Mouse (Mus musculus) small intestine, adult 2 months (tissue): Measurements from ENCODE around the gene Acad12. TPM values are rescaled to one million over a fixed set of nuclear protein-coding genes. Genes with fewer than 3 reads are reported as not detected.
"Not testable (repeated sequence)": the region's sequence is repeated elsewhere in the genome, so short reads cannot be mapped to it uniquely, and the experiment has no call there.

Experiments
- H3K27ac ChIP-seq: fragments of 200-500 bp; 2 replicates; pipeline ENCODE4 v1.5.1; 2012; ENCODE audit warnings: low read depth, low read length, control low read depth, inconsistent platforms; ENCODE audit not compliant: insufficient read depth
- H3K27me3 ChIP-seq: fragments of 200-500 bp; 2 replicates; pipeline ENCODE4 v1.6.1; 2012; ENCODE audit warnings: mild to moderate bottlenecking, moderate library complexity, low read length, inconsistent platforms; ENCODE audit not compliant: control insufficient read depth, insufficient read depth
- H3K36me3 ChIP-seq: fragments of 200-500 bp; 2 replicates; pipeline ENCODE4 v1.6.1; 2012; ENCODE audit warnings: mild to moderate bottlenecking, low read length, control low read depth, inconsistent platforms; ENCODE audit not compliant: control insufficient read depth, insufficient read depth
- H3K4me1 ChIP-seq: fragments of 200-500 bp; 2 replicates; pipeline ENCODE4 v1.6.1; 2012; ENCODE audit warnings: low read length, inconsistent platforms, mixed read lengths; ENCODE audit not compliant: control insufficient read depth, insufficient read depth, insufficient read length
- H3K4me3 ChIP-seq: fragments of 200-500 bp; 2 replicates; pipeline ENCODE4 v1.5.1; 2012; ENCODE audit warnings: low read depth, mild to moderate bottlenecking, control low read depth, inconsistent platforms, low read length, moderate library complexity
- CTCF ChIP-seq: fragments of 200-500 bp; IDR thresholded peaks from 2 replicates; pipeline ENCODE4 v1.5.1; 2012; ENCODE audit warnings: low read depth, mild to moderate bottlenecking, control low read depth, inconsistent platforms, low read length, moderate library complexity, mixed read lengths; ENCODE audit not compliant: insufficient replicate concordance, insufficient read length; ENCODE audit errors: extremely low read depth
- POLR2A ChIP-seq: fragments of 200-500 bp; IDR thresholded peaks from 2 replicates; pipeline ENCODE4 v1.6.1; 2012; ENCODE audit warnings: low read depth, mild to moderate bottlenecking, control low read depth, inconsistent platforms, low read length, moderate library complexity
- WGBS: fragments of 180-500 bp; shearing (Covaris S2); methylation state at CpG from one replicate; pipeline ENCODE4 v1.1.7; 2018; 5-methylcytosine and 5-hydroxymethylcytosine counted together
- polyA plus RNA-seq: library from polyadenylated mRNA; depleted of rRNA; stranded (reverse); fragments of >200 nt; gene quantifications from 2 replicates; pipeline ENCODE4 v1.2.3, GENCODE M21; 2012

The Acad12 gene
- polyA plus RNA-seq, 1 experiment = 6.7 TPM

DNA sequence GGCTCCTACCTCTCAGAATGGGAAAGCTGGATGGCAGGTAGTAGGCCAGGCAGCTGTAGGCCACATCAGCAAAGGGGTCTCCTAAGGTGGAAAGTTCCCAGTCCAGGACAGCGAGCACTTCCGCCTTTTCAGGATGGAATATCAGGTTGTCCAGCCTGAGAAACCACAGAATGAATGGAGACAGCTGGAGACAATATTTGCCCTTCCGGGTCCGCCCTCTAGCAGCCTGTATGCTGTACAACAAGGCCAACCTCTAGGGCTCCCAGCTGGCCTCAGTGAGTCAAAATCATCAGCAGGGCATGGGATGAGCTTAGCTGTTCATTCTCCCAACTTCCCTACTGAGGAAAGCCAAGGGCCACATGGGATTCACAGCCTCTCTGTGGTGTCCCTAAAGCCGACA is 15.9 kb upstream of the Acad12 start:
- Histone ChIP-seq H3K27ac (no peak overlapping the region), H3K27me3 (no peaks in the 10 kb centered on the region), H3K4me3 (no peak overlapping the region), H3K4me1 (no peaks in the 10 kb centered on the region), H3K36me3 (0 out of 2 replicates have a peak, but pooled peaks cover 2% of the 10 kb centered on the region)
- WGBS = 87% methylated on average over 5 of the region's 5 CpGs
- no peak for TF ChIP-seq CTCF
- no peak for TF ChIP-seq POLR2A

DNA sequence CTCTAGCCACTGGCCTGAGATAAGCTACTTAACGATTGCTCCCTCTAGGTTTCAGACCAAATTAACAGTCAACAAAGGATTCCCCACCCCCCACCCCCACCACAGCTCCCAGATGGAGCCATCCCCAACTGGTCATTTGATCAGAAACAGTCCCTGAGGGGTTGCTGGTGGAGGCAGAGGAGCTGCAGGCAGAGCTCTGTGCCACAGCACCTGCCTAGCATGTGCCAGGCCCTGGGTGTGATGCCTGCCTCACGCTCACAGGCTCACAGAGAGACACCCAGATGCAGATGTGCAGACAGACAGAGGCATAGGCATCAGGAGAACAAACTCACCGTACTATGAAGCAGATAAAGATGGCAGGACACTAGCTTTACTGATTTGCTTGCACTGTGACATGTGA is 14.1 kb upstream of the Acad12 start:
- no peaks in the 10 kb centered on the region for H3K27me3 ChIP-seq
- H3K4me1 ChIP-seq = no peaks in the 10 kb centered on the region
- no peak overlapping the region for H3K27ac ChIP-seq
- no peak for TF ChIP-seq POLR2A
- TF ChIP-seq CTCF = no peak
- H3K36me3 ChIP-seq = 0 out of 2 replicates have a peak, but pooled peaks cover 2% of the 10 kb centered on the region
- 54% methylated on average over 3 of the region's 3 CpGs for WGBS
- no peak overlapping the region for H3K4me3 ChIP-seq

DNA sequence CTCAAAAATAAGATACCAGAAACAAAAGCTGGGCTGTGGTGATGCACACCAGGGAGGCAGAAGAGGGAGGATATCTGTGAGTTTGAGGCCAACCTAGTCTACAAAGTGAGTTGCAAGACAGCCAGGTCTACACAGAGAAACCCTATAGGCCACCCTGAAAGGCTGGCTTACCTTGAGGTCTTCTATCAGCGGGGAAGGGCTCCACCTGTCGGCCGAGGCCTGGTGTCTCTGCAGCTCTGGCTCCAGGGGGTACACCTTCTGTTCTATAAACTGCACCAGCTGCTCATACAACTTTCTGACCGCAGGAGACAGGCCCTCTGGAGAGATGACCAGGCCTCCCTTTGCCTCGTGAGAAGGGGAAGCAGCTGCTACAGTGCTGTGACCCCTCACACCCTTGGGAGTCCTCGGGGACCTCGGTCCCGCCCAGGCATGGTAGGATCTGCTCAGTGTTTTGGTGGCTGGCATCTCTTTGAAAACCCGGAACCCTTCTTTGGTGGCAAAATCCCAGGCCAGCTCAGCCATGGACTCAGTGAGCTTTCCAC is 12.4 kb upstream of the Acad12 start:
- not testable (repeated sequence) for H3K27me3 ChIP-seq, H3K4me3 ChIP-seq, H3K27ac ChIP-seq, H3K4me1 ChIP-seq, H3K36me3 ChIP-seq
- 57% methylated on average over 8 of the region's 9 CpGs for WGBS

DNA sequence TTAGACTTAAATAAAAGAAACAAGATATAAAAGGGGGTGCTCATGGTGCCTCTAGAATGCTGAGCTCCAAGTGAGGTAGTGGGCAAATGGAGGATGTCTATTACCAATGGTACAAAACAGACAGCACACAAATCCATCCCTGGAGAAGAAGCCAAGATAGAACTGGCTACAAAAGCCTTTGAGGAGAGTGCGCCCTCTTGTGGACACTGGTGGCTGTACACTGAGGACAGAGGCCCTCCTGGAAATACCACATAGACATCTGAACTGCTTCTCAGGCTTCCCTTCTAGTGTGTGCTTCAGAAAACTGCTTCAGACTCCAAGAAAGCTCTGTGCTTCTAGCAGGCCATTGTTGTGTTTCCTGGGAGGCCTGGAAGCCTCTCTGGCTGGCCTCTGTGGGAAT is 9.1 kb upstream of the Acad12 start:
- H3K27ac ChIP-seq = no peak overlapping the region
- WGBS = 0% methylated on average over 1 of the region's 1 CpGs
- TF ChIP-seq POLR2A (no peak), CTCF (peak; percentile 76; the same call in 1 of the 2 replicates)

DNA sequence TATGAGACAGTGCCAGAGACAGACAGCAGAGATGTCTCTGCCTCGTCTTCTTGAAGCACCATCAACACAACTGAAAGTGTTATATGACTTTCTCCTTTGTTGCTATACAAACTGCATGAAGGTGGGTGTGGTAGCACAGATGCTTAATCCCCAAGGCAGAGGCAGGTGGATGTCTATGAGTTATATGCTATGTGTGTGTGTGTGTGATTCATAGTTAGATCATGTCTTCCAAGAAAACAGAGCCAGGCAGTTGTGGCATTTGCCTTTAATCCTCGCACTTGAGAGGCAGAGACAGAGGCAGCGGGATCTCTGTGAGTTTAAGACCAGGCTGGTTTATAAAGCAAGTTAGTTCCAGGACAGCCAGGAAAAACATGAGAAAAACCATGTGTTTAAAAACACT is 4.5 kb upstream of the Acad12 start:
- 90% methylated on average over 3 of the region's 3 CpGs for WGBS
- TF ChIP-seq POLR2A (no peak), CTCF (no peak)
- Histone ChIP-seq H3K36me3 (no peaks in the 10 kb centered on the region; the same call in 1 of the 2 replicates), H3K27me3 (no peaks in the 10 kb centered on the region), H3K4me1 (peaks cover 2% of the 10 kb centered on the region; the same call in 1 of the 2 replicates), H3K4me3 (no peak overlapping the region), H3K27ac (no peak overlapping the region)

More for the DNA sequence above, 9.1 kb upstream of the Acad12 start:
- Histone ChIP-seq H3K27me3 (no peaks in the 10 kb centered on the region), H3K4me1 (no peaks in the 10 kb centered on the region), H3K4me3 (no peak overlapping the region), H3K36me3 (peaks cover 2% of the 10 kb centered on the region; the same call in 1 of the 2 replicates)

DNA sequence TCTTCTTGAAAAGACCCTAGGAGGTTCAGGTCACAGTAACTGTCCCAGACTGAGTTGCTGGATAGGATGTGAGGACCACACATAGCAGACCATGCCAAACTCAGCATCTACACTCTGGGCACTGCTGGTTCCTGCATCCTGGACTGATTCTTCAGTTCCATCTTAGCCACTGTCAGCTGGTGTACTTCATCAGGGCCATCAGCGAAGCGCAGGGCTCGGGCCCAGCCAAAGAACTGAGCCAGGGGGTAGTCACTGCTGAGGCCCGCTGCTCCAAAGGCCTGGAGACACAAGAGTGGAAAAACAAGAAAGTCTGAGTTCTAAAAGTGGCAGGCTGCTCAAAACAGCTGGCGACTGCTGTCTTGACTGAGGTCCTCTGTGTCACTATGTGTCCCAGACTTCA is 2.4 kb upstream of the Acad12 start:
- H3K36me3 ChIP-seq = no peaks in the 10 kb centered on the region; the same call in 1 of the 2 replicates
- H3K27me3 ChIP-seq = no peaks in the 10 kb centered on the region
- H3K4me1 ChIP-seq = peaks cover 2% of the 10 kb centered on the region; the same call in 1 of the 2 replicates
- H3K27ac ChIP-seq = no peak overlapping the region
- TF ChIP-seq CTCF (no peak), POLR2A (no peak)
- WGBS = 92% methylated on average over 5 of the region's 5 CpGs
- no peak overlapping the region for H3K4me3 ChIP-seq

DNA sequence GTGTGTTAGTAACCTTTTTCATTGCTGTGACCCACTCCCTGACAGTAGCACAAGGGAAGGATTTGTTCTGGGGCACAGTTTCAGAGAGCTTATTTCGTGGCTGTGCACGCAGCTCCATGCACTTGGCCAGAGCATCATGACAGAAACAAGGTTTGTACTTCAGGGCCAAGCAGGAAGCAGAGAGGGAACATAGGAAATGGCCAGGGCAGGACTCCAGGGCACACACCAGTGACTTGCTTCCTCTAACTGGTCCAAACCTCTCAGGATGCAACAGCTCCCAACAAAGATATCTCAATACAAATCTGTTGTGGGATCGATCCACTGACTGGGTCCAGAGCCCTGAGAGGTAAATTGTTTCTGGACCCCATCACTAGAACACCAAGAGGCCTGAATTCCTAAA is 3.8 kb downstream of the Acad12 start:
- H3K4me3 ChIP-seq, H3K27ac ChIP-seq, H3K36me3 ChIP-seq, H3K4me1 ChIP-seq, H3K27me3 ChIP-seq: not testable (repeated sequence)
- WGBS = 78% methylated on average over 3 of the region's 3 CpGs

DNA sequence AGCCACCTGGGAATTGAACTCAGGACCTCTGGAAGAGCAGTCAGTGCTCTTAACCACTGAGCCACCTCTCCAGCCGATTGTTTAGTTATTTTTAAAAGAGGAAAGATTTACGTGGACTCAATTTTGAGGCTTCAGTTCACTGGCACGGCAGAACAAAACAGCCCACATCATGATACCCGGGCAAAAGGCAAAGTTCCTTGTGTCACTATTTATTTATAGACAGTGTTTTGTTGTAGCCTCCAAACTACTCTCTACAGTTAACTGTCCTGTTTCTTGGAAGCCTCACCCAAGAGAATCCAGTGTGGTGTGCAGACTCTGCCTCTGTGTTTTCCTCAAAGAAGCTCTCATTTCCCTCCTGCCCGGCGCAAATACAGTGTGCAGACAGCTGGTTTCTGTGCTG is 6.7 kb downstream of the Acad12 start:
- Histone ChIP-seq H3K4me1 (no peaks in the 10 kb centered on the region), H3K27ac (no peak overlapping the region), H3K4me3 (no peak overlapping the region), H3K36me3 (no peaks in the 10 kb centered on the region), H3K27me3 (no peaks in the 10 kb centered on the region)
- WGBS = 81% methylated on average over 6 of the region's 6 CpGs
- TF ChIP-seq POLR2A (no peak), CTCF (no peak)

DNA sequence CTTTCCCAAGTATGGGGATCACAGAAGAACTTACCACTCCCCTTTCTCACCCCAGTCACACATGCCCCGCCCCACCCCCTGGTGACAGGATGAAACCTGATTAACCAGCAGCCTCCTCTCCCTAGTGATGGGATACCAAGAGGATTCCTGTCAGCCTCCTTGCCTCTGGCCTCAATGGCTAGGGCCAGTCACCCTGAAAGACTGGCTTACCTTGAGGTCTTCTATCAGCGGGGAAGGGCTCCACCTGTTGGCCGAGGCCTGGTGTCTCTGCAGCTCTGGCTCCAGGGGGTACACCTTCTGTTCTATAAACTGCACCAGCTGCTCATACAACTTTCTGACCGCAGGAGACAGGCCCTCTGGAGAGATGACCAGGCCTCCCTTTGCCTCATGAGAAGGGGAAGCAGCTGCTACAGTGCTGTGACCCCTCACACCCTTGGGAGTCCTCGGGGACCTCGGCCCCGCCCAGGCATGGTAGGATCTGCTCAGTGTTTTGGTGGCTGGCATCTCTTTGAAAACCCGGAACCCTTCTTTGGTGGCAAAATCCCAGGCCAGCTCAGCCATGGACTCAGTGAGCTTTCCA is 9.1 kb downstream of the Acad12 start:
- not testable (repeated sequence) for H3K4me1 ChIP-seq, H3K27ac ChIP-seq, H3K27me3 ChIP-seq, H3K36me3 ChIP-seq, H3K4me3 ChIP-seq
- 66% methylated on average over 8 of the region's 8 CpGs for WGBS
